Mouse (Mus musculus) heart, adult 18-20 months (tissue): ENCODE results near the gene Necab3. TPM values are rescaled to one million over a fixed set of nuclear protein-coding genes. Genes with fewer than 3 reads are reported as not detected.

Experiments used
- DNase-seq, 2 experiments: peaks; one replicate each; pipeline ENCODE4 v3.0.0; 2021 to 2022; ENCODE audit warnings: mixed read lengths in 1 of 2
- long read RNA-seq, 2 experiments: library from polyadenylated mRNA; stranded (forward); transcript quantifications; one replicate each; pipeline ENCODE4 v2.0.0; 2021
- total RNA-seq, 2 experiments: library from RNA; stranded (reverse); gene quantifications; 2 replicates each; pipeline ENCODE4 v1.2.3; 2021

Necab3 gene
- under 1 TPM in 1 of 2 experiments, not detected in 1; 0.27 TPM for total RNA-seq
- long read RNA-seq, experiment 1, result 0 reads
- long read RNA-seq, experiment 2, result 0 reads

DNA sequence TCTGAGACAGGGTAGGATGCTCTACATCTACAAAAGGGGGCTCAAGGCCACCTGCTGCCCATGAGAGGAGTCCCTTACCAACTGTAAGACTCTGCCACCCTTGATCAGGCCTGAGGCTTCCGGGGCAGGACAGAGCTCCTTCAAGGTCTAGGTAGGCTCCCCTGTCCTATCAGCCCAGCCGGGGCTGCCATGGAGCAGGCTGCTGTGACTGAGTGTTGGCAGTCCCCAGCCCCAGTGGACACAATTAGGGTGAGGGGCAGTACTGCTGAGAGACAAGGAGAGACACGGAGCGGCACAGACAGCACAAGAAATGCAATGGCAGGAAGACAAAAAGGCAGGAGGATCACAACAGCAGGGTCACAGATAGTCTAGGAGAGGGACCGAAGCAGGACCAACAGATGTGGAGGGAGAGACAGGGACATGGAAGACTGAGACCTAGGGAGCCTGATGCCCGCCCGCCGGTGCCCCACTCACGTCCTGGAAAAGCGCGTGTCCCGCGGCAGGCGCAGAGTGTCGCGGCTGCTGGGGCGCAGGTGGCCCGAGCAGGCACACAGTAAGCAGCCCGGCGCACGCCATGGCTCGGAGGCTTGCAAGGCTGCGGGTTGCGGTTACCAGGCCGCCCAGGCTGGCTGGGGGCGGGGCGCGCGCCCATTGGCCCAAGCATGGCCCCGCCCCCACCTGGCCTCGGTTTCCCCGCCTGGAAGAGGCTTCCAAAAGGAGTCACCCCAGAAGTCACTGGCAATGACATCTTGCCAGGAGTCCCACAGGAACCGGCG lies at the start of gene Necab3:
TSS of gene Necab3 (minus strand) at position 627 of the 776 bp plus-strand sequence.
- peak in 1 of 2 experiments; percentile 27 for DNase-seq

DNA sequence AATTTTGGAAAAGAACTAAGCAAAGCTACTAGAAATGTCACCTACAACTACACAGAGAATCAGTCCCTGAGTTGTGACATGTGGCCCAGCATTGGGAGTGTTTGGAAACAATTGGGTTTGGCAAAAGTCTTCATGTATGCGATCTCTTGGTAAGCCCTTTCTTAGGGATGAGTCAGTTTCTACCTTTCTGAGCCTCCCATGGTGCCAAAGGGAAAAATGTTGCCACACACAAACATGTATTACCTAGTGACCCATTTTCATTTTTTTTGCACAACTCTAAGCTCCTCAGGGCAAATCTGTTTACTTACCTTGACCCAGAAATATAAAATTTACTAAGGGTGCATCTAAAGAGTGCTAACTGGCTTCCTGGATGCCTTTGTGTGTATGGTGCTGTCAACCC lies 48.3 kb upstream of the Necab3 start:
- DNase-seq, result no peak

DNA sequence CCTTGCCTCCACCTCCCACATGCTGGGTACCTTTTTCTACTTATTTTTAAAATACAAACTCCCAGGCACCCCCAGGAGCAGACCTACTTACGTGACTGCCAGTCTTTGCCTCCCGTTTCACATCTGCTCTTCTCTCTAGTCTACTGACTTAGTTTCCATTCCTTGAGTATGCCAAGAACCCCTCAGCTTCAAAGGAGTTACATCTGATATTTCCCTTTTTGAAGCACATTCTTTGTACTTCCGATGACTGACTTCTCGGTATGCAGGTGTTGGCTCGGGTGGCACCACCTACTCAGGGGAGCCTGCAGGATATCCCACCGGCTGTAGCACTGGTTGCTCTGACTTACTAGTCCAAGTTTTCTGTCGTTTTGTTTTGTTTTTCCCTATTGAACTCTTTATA lies 45.5 kb upstream of the Necab3 start:
- no peak for DNase-seq

DNA sequence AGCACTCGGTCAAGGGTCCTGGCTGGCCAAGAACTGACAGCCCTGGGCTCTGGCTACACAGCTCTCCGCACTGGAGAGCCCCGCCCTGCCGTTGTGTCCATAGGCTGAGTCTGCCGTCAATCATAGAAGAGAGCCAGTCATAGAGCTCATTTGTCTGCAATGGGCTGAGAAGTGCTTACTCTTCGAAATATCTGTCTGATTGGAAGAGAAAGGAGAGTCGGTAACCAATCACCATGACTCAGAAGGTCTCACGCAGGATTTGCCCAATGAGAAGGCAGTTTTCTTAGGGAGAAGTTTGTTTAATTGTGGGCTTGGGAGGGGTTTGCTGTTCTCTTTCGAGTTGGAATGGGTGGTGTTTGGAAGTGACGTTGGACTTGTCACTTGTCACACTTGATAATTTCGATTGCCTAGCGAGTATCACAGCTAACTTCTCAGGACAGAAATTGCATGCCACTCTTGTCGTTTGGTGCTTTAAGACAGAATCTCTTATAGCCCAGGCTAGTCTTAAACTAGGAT lies 45.0 kb upstream of the Necab3 start, which contains the start of gene Pxmp4:
TSS of gene Pxmp4 (minus strand) at position 71 of the 516 bp plus-strand sequence.
- peak; percentile 100 for DNase-seq

DNA sequence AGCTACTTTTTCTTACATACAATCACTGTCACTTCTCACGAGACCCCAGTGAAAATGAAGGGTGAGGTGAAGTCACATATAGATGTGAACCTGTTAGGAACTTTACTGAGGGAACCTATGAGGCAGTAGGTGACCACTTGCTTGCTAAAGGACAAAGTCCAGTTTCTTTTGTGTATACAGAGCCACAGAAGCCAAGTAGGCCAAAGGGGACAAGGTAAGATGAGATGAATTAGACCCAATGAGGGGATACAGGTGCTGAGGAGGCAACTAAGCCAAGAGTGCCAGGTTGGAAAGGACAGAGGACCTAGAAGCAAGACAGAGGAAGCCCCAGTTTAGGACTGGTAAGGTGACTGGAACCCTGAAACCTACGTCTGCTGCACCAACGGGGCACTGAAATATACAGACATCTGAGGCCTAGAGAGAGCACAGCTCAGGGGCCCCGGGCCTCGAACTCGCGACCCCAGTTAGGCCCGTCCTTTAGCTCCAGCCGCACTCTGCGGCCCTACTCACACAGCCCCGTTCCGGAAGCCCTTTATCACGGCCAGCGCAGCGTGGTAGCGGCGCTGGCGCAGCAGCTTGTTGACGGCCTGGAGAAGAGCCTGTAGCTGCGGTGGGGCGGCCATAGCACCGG lies 44.4 kb upstream of the Necab3 start:
- no peak for DNase-seq

DNA sequence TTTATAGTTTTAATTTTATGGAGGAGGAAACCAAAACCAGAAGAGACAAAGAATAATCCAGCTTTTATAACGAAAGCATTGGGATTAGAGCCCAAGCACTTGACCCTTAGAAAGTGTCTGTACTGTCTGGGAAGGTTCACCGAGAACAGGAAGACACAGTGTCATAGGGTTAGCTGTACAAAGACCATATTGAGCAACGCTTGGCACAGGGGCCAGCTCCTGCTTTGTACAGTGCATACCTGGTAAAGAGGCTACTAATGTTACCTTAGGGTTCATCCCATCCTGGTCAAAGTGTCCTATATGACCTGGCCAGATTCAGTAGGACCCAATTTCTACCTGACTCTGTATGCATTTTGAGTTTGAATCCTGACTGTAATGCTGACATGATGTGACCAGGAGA lies 42.6 kb upstream of the Necab3 start:
- DNase-seq, result no peak

DNA sequence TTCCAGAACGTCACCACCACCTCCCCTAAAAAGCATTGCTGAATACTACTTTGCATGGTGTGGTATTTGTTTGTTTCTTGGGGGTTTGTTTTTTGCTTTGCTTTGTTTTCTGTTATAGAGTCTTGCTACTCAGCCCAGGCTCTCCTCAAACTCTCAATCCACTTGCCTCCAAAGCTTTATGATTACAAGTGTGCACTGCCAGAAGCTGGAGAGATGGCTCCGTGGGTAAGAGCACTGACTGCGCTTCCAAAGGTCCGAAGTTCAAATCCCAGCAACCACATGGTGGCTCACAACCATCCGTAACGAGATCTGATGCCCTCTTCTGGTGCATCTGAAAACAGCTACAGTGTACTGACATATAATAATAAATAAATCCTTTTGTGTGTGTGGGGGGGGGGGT lies 41.9 kb upstream of the Necab3 start:
- DNase-seq, result no peak

DNA sequence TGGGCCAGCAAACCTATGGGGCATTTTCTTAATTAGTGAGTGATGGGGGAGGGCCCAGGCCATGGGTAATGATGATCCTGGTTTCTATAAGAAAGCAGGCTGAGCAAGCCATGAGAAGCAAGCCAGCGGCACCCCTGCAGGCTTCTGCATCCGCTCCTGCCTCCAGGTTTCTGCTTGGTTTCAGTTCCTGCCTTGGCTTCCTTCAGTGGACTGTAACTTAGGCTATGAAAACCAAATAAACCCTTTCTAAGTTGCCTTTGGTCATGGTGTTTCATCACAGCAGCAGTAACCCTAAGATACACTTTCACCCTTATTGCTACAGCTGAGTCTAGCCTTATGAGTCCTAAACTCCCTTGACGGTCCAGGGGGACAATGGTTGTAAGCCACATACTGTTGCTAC lies 38.7 kb upstream of the Necab3 start:
- DNase-seq, result no peak

DNA sequence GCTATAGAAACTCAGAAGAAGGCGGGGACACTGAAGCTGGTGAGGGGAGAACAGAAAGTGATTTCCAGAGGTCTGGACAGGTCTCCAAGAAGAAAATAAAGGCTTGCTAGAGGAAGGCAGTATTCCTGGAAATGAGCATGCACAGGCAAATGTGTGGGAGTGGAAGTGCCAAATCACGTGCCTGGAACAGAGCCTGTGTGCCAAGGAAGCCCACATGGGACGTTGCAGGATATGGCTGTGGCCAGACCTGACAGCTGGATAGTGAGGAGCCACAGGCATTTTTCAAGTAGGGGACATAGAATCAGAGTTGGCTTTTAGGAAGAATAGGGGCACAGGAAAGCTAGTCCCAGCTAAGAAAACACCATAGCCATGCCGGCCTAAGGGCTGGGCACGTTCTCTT lies 37.1 kb upstream of the Necab3 start:
- DNase-seq, result peak; percentile 26 to 51

DNA sequence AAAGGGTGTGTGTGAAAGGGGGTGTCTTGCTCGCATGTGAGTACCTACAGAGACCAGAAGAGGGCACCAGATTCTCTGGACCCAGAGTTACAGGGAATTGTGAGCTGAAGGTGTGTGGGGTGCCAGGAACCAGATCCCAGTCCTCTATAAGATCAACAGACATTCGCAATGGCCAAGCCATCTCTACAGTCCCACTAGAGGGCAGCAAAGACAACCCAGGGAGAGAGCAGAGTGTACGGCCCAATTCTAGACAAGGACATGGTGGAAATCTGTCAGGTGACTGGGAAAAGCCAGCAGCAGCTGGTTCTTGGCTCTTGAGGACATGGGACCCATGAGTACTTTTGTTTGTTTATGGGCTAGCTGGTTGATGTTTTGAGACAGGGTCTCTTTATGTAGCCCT lies 34.3 kb upstream of the Necab3 start:
- peak; percentile 55 to 65 for DNase-seq

DNA sequence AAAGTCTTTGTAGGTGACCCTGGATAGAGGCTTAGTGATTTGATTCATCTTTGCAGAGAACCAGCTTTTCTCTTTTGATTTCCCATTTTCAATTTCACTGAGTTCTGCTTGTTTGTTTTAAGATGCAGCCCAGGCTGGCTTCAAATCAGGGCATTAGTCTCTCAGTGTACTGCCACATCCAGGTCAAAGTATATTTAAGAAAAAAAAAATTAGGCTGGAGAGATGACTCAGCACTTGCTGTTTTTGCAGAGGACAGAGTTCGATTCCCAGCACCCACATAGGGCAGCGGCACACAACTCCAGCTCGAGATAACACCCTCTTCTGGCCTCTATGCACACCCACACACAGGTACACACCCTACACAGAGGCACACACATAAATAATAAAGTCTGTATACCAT lies 32.5 kb upstream of the Necab3 start:
- DNase-seq, result no peak

DNA sequence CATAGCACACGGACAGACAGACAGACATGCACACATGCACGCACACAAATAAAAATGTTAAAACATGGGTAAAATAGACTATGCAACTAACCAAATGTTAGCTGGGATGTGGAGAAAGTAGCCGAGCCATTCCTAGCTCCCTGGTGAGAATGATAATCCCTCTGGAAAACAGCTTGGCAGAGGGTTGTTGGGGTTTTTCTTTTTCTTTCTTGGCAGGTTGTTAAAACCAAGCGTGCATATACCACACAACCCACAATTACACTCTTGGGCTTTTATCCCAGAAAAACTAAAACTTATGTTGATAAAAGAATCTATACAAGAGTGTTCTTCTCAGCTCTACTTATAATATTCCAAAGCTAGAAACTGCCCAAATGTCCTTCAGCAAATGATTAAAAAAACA lies 30.4 kb upstream of the Necab3 start:
- DNase-seq, result no peak

DNA sequence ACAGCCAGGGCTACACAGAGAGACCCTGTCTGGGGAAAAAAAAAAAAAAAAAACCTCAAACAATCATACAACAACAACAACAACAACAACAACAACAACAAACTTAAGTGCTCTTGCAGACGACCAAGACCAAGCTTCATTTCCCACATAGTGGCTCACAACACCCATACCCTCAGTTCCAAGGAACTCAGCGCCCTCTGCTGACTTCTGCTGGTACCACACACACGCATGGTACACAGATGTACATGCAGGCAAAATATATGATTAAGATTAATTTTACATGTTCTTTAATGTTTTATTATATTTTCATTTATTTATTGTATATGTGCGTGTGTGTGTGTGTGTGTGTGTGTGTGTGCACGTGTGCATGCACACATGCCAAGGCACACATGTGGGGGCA lies 27.7 kb upstream of the Necab3 start:
- DNase-seq, result peak in 1 of 2 experiments; percentile 37

DNA sequence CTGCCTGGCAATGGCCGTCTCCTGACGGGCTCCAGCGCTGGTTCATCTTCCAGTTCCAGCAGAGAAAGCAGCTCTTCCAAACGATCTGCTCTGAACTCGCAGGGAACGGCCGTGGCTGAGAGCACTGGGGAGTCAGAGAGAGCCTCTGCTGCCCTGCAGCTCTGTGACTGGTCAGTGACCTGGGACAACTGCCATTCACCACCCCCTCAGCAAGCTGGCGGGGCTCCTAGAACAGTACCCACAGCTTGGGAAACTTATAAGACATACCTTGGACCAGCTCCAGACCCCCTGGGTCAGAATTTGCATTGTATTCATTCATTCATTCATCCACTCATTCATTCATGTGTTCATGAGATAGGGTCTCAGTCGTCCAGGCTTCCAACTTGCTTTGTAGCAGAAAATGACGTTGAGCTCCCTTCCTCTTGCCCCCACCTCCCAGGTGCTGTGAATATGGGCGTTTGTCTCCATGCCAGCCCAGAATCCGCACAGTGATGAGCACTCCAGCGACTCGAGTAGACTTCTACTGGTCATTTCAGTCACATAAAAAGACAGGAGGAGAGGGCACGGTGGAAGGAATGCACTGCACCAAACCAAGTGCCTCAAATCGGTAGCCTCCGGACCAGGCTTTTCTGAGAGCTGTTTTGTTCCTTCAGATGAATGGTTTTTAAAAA lies 26.4 kb upstream of the Necab3 start:
- DNase-seq, result no peak

DNA sequence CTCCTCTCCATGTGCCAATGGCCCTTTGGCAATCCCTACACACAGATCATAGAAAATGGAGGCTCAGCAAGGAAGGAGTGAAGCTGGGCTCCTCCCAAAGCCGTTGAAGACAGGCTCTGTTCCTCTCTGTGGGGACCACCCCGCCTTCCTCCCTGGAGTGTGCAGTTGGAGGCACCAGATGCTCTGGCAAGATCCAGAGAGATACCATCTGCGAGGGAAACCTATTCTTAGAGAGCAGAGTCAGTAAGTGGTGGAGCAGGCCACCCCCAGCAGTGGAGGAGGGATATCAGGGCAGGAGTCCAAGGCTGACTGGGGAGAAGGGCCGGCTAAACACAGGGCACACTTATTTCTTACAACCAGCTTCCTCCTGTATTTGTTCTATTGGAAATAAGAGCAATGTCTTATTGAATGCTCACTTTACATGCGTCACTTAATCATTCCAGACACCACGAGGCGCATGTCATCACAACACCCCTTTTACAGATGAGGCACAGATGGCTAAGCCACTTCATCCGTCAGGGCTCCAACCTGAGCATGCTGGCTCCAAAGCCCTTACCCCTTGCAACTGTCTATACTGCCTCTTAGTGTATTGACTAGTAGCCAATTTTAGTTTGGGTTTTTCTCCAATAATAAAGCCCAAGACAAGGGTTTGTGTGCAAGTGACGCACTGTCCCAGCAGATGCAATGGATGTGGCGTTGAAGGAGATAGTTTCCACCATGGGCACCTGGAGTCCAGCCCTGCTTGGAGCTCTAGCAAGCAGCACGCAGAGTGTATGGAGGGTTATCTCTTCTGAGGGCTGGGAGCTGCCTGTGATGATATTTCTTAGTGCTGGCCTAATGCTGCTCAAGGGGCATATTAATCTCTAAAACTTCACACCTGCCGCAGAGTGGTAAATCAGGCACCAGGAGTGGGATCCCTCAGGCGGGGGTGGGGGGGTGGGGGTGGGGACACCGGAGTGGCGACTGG lies 25.5 kb upstream of the Necab3 start:
- no peak for DNase-seq

DNA sequence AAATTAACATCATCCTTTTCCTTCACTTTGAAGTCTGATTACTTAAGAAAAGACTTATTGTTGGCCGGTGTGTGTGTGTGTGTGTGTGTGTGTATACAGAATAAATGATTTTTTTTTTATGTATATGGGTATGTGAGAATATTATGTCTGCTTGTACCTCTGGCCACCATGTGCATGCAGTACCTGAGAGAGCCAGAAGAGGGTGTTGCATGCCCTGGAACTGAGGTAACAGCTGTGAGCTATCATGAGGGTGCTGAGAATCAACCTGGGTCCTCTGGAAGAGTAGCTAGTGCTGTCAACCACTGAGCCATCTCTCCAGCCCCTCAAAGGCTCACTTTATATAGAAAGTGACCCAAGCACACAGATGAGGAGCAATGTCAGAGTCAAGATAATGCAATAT lies 22.7 kb upstream of the Necab3 start:
- no peak for DNase-seq

DNA sequence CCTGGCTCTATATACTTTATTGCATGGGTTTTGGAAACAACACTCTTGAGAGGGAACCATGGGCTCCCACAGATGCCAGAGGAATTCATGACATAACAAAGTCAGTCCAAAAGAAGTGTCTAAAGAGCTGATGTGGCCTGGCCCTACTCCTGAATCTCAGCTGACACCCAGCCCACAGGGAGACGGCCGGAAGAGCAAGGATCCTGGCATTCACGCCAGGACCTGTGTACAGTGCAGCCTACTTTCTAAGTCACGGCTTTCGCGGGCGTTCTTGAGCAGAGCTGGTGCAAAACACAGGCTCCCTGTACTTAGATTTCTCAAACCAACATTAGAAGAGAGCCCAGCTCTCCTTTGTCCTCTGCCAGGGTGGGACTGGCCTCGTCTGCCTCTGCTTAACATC lies 21.9 kb upstream of the Necab3 start:
- DNase-seq, result peak; percentile 54 to 67

DNA sequence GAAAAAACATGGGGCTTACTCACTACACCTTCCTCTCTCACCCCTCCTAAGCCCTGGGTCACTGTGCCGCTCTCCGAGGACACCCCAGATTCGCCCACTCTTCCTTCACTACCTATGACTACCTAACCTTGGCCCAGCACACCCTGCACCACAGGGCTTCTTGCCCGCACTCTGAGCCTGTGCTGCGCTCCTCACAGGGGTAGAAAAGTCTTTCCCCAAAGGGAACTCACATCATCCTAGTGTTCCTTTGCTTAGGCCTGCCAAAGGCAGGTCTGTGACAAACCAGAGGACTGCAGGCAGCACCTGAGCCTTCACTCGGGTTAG lies 19.0 kb upstream of the Necab3 start:
- DNase-seq, result no peak

DNA sequence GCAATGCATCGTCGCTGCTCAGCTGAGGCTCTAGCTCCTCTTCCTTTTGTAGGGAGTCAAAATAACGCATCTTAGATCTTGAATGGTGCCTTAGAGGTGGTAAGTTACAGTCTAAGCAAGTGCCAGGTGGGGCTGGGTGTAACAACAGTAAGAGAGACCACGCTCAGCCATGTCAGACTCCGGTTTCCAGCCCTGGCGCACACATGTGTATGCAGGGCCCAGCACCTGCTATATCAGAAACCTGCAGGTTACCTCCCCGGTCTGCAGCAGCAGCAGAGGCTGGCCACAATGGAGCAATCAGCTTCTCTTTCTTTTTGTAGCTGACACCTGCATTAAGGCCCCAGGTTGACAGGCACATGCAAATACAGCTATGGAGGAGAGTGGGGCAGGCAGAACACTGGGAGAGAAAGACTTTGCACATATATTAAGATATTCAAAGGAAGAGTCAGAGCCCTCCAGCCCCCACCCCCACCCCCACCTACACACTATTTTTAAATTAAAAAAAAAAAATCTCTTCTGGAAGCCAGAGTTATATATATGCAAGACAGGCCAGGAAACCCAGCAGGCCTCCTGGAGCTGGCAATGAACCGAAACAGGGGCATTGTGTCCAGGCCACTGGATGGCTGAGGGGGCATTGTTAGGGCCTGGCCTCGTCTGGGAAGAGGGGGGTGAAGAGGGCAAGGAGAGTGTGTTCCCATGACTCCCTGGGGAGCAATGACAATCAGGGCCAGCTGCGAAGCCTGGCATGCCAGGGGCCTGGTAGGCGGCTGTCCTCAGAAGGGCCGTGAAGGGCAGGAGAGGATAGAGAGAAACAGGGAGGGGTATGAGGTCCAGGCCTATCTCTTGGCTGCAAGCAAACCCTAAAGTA lies 18.4 kb upstream of the Necab3 start:
- DNase-seq, result no peak

DNA sequence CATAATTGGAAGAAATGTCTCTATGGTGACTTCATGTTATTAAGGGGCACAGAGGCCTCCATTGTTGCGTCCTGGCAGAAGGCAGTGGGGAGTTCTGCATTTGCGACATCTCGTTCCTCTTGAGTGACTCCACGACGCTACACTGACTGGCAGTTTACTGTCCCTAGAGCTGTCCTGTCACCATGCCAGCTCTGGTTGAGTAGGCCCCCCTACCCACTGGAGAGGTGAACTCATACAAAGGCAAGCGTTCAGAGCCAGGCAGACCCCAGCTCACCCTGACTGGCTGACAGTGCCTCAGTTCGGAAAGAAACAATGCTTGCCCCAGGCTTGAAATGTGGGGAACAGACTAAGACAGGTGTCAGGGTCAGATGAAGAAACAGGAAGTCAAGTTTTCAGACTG lies 15.6 kb upstream of the Necab3 start:
- no peak for DNase-seq

DNA sequence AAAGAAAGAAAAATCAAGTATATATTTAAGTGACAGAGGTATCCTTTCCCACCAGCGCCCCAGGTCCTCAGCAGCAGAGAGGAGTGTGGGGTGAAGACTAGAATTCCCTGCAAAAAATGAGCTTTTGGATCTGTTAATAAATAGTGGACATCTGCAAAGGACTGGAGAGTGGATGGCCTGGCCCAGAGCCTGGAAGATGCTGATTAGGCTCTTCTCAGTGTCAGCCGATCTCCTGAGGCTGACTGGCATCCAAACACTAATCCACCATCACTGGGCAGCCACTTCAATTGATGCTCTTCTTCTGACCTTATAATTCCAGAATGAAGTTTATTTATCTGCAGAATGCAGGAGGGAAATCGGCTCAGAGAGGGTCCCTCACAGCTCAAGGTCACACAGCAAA lies 14.3 kb upstream of the Necab3 start:
- no peak for DNase-seq
